32 mouse cellular contexts compared by ENCODE assay signal in genomic region chr16:12206421-12206950, GRCm38 (mm10).
"Had no signal": no experiment of that assay in that cellular context is flagged by ENCODE, and none has a peak within 500 bp of the region (broad histone marks: within the 10 kb centered on the region; RNA-seq: fewer than 3 reads in every experiment).

No protein-coding gene starts in this region.

- H3K4me1 ChIP-seq: limb, embryonic 10.5 days; limb, embryonic 12.5 days; limb, embryonic 13.5 days; limb, embryonic 15.5 days; liver, embryonic 15.5 days; lung, embryonic 15.5 days; midbrain, embryonic 10.5 days; midbrain, embryonic 12.5 days; midbrain, embryonic 13.5 days; midbrain, embryonic 15.5 days; neural tube, embryonic 12.5 days had no signal

- H3K9ac ChIP-seq: limb, embryonic 12.5 days; limb, embryonic 13.5 days; limb, embryonic 15.5 days; liver, embryonic 12.5 days; liver, embryonic 13.5 days; liver, embryonic 14.5 days; liver, embryonic 15.5 days; liver, postnatal 0 days; lung, embryonic 14.5 days; lung, embryonic 15.5 days; midbrain, embryonic 12.5 days; midbrain, embryonic 13.5 days; midbrain, embryonic 15.5 days; neural tube, embryonic 12.5 days had no signal

- H3K27me3 ChIP-seq: limb, embryonic 12.5 days; limb, embryonic 13.5 days; limb, embryonic 15.5 days; liver, embryonic 12.5 days; liver, embryonic 13.5 days; liver, embryonic 15.5 days; lung, embryonic 15.5 days; megakaryocyte, embryonic 14.5 days; midbrain, embryonic 12.5 days; midbrain, embryonic 13.5 days; midbrain, embryonic 15.5 days; neural tube, embryonic 12.5 days had no signal

- H3K36me3 ChIP-seq: limb, embryonic 10.5 days; limb, embryonic 12.5 days; limb, embryonic 13.5 days; limb, embryonic 15.5 days; liver, embryonic 12.5 days; liver, embryonic 13.5 days; liver, embryonic 15.5 days; lung, embryonic 15.5 days; midbrain, embryonic 10.5 days; midbrain, embryonic 12.5 days; midbrain, embryonic 13.5 days; midbrain, embryonic 15.5 days; neural tube, embryonic 12.5 days had no signal

- H3K27ac ChIP-seq: limb, embryonic 10.5 days; limb, embryonic 12.5 days; limb, embryonic 13.5 days; limb, embryonic 15.5 days; liver, embryonic 12.5 days; liver, embryonic 13.5 days; liver, embryonic 14.5 days; liver, embryonic 15.5 days; lung, embryonic 15.5 days; macrophage; midbrain, embryonic 10.5 days; midbrain, embryonic 12.5 days; midbrain, embryonic 13.5 days; midbrain, embryonic 15.5 days; neural tube, embryonic 12.5 days had no signal

- DNase-seq: left cerebral cortex, postnatal 4 days; liver; liver, embryonic 13.5 days; liver, postnatal 0 days; lung, adult 18-20 months; lung, adult 2 months; lung, embryonic 14.5 days; lung, postnatal 10 days; lung, postnatal 14 days; lung, postnatal 36 days; lung, postnatal 4 days; midbrain, embryonic 14.5 days had no signal

- H3K9me3 ChIP-seq: limb, embryonic 10.5 days; limb, embryonic 12.5 days; limb, embryonic 13.5 days; limb, embryonic 15.5 days; liver, embryonic 12.5 days; liver, embryonic 13.5 days; liver, embryonic 15.5 days; lung, embryonic 15.5 days; megakaryocyte, embryonic 14.5 days; midbrain, embryonic 10.5 days; midbrain, embryonic 12.5 days; midbrain, embryonic 13.5 days; midbrain, embryonic 15.5 days; neural tube, embryonic 12.5 days had no signal

- H3K4me3 ChIP-seq: limb, embryonic 10.5 days; limb, embryonic 12.5 days; limb, embryonic 13.5 days; limb, embryonic 15.5 days; liver, embryonic 12.5 days; liver, embryonic 13.5 days; liver, embryonic 15.5 days; lung, embryonic 15.5 days; megakaryocyte, embryonic 14.5 days; midbrain, embryonic 10.5 days; midbrain, embryonic 12.5 days; midbrain, embryonic 13.5 days; midbrain, embryonic 15.5 days; myocyte; neural tube, embryonic 12.5 days had no signal

- ATAC-seq: liver, embryonic 12.5 days; liver, postnatal 0 days; lung, postnatal 0 days; midbrain, embryonic 13.5 days; midbrain, embryonic 15.5 days; midbrain, embryonic 16.5 days had no signal

- H3K4me2 ChIP-seq: limb, embryonic 12.5 days; limb, embryonic 13.5 days; limb, embryonic 15.5 days; liver, embryonic 11.5 days; liver, embryonic 12.5 days; liver, embryonic 13.5 days; liver, embryonic 15.5 days; lung, embryonic 14.5 days; lung, embryonic 15.5 days; midbrain, embryonic 11.5 days; midbrain, embryonic 12.5 days; midbrain, embryonic 13.5 days; midbrain, embryonic 15.5 days; neural tube, embryonic 12.5 days had no signal
